Mouse (Mus musculus): Measurements from ENCODE around the gene Focad.

Focad gene

DNA sequence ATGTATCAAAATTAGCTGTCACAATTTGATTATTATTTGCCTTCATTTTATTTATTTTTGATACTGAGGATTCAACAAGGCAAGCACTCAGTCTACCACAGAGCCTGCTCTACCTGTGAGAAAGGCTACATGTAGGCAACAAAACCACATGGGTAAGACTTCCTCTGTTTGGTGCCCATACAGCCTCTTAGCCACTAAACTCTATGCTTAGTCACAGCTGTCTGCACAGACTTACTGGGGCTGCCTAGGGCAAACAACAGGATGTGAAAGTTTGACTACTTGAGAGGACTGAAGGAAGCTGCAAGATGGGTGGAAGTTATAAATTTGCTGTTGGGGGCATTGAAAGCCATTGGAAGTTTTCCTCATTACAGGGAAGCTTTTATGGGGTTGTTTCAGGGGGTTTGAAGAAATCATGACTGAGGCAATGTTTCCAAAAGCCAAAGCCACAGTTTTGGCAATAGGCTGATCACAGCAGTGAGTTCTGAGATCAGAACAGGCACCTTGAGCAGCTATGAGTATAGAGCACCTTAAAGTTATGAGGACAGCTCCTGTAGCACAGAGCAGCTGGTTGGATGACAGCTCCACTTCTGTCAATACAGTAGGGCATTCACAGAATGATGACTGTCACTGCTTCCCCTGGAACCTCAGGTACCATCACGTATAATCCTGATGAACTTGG, 355.8 kb downstream of the Focad start:
- no peak for DNase-seq (ENCODE audit: low spot score in 2 of 2)

DNA sequence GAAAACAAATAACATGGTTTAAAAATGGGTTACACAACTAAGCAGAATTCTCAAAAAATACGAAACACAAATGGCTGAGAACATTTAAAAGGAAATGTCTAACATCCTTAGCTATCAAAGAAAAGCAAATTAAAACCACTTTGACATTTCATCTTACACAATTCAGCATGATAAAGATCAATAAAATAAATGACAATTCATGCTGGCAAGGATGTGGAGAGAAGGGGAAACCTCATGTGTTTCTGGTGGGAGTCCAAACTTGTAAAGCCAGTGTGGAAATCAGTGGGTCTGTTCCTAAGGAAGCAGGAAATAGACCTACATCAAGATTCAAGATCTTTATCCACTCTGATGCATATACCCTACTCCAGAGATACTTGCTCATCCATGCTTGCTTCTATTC, 363.7 kb downstream of the Focad start:
- DNase-seq (ENCODE audit: low spot score in 2 of 2), result no peak

DNA sequence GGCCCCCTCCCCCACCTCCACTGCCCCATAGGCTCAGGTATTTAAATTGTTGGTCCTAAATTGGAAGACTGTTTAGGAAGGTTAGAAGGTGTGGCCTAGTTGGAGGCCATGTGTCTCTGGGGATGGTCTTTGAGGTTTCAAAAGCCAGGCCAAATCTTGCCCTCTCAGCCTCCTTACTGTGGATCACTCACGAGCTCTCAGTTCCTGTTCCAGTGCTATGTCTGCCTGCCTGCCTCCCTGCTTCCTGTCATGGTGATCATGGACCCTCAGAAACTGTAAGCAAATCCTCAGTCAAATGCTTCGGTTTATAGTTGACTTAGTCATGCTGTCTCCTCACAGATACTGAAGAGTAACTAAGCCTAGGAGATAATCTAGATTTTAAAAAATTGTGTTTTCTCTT, 364.2 kb downstream of the Focad start:
- DNase-seq (ENCODE audit: low spot score in 2 of 2), result no peak

Measured in cerebellum, postnatal 4 days (tissue).